Mouse (Mus musculus) ovary, adult 10 weeks (tissue): ENCODE measurements around the gene Stx17. TPM values are rescaled to one million over a fixed set of nuclear protein-coding genes. Genes with fewer than 3 reads are reported as not detected.

Source experiments
- polyA plus RNA-seq: library from polyadenylated mRNA; stranded (reverse); fragments of 350-450 nt; fragmentation: Illumina TruSeq; extraction: RNeasy Lipid Tissue Mini Kit (QIAGEN cat#74804); gene quantifications from one replicate; pipeline ENCODE4 v1.2.3, GENCODE M21; 2014

Stx17 gene
- 34.6 TPM for polyA plus RNA-seq

DNA sequence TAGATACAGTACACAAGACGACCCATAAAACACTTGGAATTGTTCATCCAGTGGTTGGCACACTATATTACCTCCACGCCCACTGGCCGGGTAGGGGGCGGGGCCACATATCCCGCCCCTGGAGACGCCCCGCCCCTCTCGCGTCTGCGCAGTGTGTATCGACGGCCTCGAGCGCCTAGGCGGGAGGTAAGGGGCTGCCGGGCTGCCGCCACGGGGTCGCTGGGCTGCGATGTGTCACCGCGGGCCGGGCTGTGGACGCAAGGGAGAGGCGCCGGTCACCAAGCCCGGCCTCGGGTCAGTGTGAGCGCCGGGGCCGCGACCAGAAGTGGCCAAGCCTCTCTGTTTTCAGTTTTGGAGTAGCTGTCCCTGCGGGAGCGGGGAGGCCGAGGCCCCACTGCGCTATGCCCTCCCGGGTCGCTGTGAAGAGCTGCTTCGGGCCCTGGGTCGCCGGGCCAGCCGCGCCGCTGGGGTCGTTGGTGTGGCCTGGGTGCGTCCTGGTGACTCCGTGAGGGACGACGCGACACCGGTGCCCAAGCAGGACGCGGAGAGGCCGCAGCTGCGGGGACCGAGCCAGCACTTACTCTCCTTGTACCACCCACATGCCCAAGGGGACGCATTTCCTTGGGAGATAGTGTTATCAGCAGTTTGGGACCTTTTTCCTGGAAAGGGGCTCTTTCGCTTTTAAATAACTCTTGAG lies at the start of gene Stx17:
Gene Stx17, plus strand, starts transcription at position 143 of the 697 bp plus-strand sequence.

Other genes with a start within 250 kb of the Stx17 start
- gene Nr4a3, start 79.8 kb upstream of the Stx17 start, polyA plus RNA-seq = 1.7 TPM
- gene Erp44, start 154.6 kb downstream of the Stx17 start, polyA plus RNA-seq = 240 TPM
- 15.8 TPM for gene Invs, start 154.8 kb downstream of the Stx17 start, polyA plus RNA-seq